Mouse (Mus musculus): ENCODE measurements around the gene Macc1.

GRCm38 (mm10) chr12:119372359-119372758, 58.3 kb downstream of the Macc1 start:
- no peak for TF ChIP-seq CTCF (IDR thresholded peaks at IDR 0.05; ENCODE audit: low read depth, low read length)
- TF ChIP-seq EP300 (IDR thresholded peaks at IDR 0.05; ENCODE audit: insufficient read depth, low read depth, low read length): no peak

Measured in ES-Bruce4 (cell line).